Mouse (Mus musculus) myocyte (in vitro differentiated cells): ENCODE results near the gene Vsig10.

ENCODE experiments used
- CEBPB ChIP-seq: IDR thresholded peaks from 2 replicates; pipeline ENCODE4 v1.6.1; 2011; ENCODE audit warnings: mild to moderate bottlenecking, moderate library complexity; ENCODE audit not compliant: poor library complexity, insufficient read depth, severe bottlenecking
- E2F4 ChIP-seq: IDR thresholded peaks from one replicate; pipeline ENCODE4 v1.6.1; 2011; ENCODE audit warnings: mild to moderate bottlenecking, control low read depth, moderate library complexity; ENCODE audit not compliant: insufficient read depth
- MAX ChIP-seq: IDR thresholded peaks from one replicate; pipeline ENCODE4 v1.6.1; 2011; ENCODE audit warnings: low read depth, mild to moderate bottlenecking, control low read depth
- MYOD1 ChIP-seq, 3 experiments: IDR thresholded peaks; one replicate each; pipeline ENCODE4 v1.6.1; 2011; ENCODE audit warnings: control low read depth in 2 of 3, low read depth in 2 of 3, mild to moderate bottlenecking in 2 of 3, moderate library complexity in 1 of 3; ENCODE audit not compliant: insufficient read length in 2 of 3, control insufficient read depth in 1 of 3
- POLR2A ChIP-seq: IDR thresholded peaks from one replicate; pipeline ENCODE4 v1.6.1; 2011; ENCODE audit warnings: low read depth, mild to moderate bottlenecking, control low read depth, moderate library complexity; ENCODE audit not compliant: insufficient read length
- USF1 ChIP-seq: IDR thresholded peaks from one replicate; pipeline ENCODE4 v1.6.1; 2011; ENCODE audit warnings: low read depth, mild to moderate bottlenecking, control low read depth, moderate library complexity

GRCm38 (mm10) chr5:117357478-117358247 is 38.8 kb downstream of the Vsig10 start:
- TF ChIP-seq CEBPB = no peak
- TF ChIP-seq MYOD1 (IDR thresholded peaks at IDR 0.05; ENCODE audit: control insufficient read depth in 1 of 3, insufficient read length in 2 of 3, low read depth in 2 of 3) = peak in 1 of 3 experiments; percentile 72
- no peak for TF ChIP-seq USF1
- no peak for TF ChIP-seq POLR2A
- no peak for TF ChIP-seq E2F4
- no peak for TF ChIP-seq MAX
